Mouse (Mus musculus) brain, adult 2 months (tissue): Measurements from ENCODE around the gene Capn10.

Source experiments
- DNase-seq: peaks from one replicate; pipeline ENCODE4 v3.0.0; 2011; ENCODE audit warnings: low read depth, low spot score

The Capn10 gene

GRCm38 (mm10) chr1:92934182-92934827 lies at the start of gene Capn10:
Gene Capn10, plus strand, starts transcription at chr1:92934376.
- DNase-seq = peak; percentile 100

DNA sequence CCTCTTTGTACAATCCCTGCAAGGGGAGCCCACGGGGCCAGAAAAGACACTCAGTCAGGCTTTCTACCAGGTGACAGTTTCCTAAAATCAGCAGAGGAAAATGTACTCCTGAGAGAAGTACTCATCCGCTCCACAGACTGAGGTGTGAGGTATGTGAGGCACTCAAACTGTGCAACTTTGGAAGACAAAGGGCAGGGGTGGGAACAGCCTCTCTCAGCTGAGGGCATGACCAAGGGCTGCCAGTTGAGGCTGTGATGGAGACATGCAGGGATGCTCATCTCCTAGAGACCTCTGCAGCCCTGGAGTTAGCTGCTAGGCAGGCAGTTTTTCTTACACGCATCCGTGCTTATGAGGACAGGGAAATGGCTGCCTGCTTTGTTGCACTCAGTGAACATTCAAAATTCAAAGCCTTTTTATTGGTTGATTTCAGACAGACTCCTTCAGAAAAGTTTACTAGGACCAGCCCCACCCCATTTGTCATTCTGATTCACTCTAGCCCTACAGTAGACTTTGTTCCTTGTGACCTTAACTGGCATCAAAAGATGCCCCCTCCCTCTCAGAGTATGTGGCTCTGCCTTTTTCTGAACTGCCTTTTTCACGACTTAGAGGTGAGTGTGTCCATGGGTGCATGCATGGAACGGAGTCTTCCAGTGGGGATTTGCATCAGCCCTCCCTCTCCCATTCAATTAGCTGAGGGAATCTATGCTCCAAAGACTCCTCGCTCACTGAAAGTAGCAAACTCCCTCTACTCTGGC lies 45.1 kb upstream of the Capn10 start:
- DNase-seq = no peak

- DNase-seq = peak; percentile 36
These were observed 41.4 kb upstream of the Capn10 start for GRCm38 (mm10) chr1:92892791-92893190.

- no peak for DNase-seq
These were observed 40.3 kb upstream of the Capn10 start for GRCm38 (mm10) chr1:92893896-92894295.

DNA sequence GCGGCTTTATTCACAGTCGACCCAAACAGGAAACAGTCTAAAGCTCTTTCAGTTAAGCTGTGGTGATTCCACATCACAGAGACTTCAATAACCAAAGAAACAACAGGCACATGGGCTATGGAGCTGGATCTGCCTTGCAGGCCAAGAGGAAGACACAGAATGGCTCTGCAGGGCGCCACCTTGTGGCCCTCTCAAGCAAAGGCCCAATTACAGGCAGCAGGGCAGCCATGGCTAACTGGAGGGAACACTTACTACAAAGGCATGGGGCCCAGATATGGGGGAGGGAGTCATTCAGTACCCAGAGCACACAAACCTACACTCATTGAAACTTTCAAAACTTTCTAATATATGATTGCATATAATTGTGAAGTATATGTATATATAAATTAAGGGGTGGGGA lies 39.1 kb upstream of the Capn10 start:
- peak; percentile 94 for DNase-seq

DNA sequence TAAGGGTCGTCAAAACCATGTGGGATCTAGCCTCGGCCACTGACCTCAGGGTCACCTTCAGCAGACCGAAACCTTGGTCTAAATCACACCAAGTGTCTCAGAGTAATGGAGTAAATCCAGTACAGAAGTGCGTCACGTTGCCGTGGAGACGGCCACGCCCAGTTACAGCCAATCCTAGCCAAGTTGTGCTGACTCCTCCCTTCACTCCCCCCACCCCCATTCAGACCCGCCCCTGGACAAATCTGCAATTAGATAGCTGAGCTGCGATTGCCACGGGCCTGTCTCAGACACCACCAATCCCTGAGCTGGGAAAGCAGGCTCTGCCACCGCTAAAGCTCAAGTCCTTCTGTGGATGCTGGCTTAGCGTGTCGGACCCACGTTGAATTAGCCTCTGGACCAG lies 31.4 kb upstream of the Capn10 start, which contains the start of gene Ankmy1:
Gene Ankmy1 (minus strand): TSS at position 121 of the 400 bp plus-strand sequence.
- DNase-seq = peak; percentile 75

DNA sequence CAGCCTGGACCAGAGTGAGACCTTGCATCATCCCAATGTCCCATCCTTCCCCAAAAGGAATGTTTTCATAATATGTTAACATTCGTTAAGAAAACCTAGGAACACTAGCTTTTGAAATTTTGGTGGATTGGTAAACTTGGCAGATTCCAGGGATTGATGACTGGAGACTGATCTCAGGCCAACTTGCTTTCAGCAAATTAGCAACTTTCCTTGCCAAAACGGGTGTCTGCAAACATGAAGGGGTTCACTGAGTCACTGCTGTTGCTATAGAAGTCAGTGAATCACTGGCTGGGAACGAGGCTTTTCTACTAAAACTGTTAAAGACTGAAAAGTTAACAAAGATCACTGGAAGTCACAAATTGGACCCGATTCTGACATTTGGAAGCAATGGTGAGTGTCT lies 30.5 kb upstream of the Capn10 start:
- peak; percentile 83 for DNase-seq

GRCm38 (mm10) chr1:92905703-92906310 lies 28.4 kb upstream of the Capn10 start:
- no peak for DNase-seq

DNA sequence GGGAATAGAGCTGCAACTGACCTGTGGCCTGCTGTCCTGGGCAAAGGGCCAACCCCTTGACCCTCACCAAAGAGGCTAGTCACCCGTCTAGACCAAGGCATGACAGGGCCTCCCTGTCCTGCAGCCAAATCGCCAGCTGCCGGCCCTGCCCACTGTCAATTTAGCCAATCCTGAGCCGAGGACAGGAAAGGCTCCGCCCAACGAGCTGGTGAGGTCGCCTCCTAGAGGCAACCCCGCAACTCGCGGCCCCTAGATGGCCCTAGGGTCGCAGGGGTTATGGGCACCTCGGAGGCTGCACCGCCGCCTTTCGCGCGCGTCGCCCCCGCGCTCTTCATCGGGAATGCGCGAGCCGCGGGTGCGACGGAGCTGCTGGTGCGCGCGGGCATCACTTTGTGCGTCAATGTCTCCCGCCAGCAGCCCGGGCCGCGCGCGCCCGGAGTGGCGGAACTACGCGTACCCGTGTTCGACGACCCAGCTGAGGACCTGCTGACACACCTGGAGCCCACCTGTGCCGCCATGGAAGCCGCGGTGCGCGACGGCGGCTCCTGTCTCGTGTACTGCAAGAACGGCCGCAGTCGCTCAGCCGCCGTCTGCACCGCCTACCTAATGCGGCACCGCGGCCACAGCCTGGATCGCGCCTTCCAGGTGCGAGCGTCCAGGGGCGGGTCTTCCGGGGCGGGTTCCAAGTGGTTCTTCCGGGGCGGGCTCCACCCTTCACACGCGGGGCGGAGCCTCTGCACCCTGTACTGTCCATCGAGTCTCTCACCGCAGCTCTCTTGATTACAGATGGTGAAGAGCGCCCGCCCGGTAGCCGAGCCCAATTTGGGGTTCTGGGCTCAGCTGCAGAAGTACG lies 27.2 kb upstream of the Capn10 start, which contains the start of gene Dusp28:
Gene Dusp28 (plus strand): TSS at position 203 of the 853 bp plus-strand sequence.
- peak; percentile 97 for DNase-seq

DNA sequence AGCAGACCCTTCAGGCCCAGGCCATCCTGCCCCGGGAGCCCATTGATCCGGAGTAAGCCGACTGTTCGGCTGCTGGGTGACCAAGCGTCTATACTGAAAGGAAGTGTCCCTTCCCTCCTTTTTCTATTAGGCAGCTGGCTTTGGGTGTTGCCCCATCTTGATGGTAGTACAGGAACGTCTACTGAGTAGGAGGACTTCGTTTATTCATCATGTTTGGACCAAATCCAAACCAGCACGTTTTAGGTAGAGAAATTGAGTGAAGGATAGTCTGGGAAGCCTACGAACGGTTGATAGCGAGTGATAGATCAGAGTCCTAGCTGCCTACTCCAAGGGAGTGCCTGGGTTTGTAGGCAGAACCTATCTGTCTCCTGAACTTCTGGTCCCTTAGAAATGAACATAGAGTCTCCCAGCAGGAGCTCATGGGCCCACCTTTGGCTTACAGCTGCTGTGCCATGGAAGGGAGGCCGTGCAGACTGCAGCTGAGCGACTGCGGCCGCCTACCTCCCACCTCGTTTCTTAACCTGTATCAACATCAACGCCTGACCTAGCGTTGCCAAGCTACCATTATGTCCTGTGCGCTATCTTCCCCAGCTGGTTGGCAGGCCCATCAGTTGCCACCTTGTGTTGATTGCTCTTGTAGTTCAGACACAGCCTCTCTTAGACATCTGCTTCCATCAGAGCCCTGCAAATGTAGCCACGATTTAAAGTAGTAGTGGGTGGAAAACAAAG lies 26.4 kb upstream of the Capn10 start:
- peak; percentile 27 for DNase-seq

- no peak for DNase-seq
These were observed 25.5 kb upstream of the Capn10 start for GRCm38 (mm10) chr1:92908664-92909063.

GRCm38 (mm10) chr1:92909068-92909467 lies 25.1 kb upstream of the Capn10 start:
- peak; percentile 40 for DNase-seq

- peak; percentile 94 for DNase-seq
These were observed 23.8 kb upstream of the Capn10 start, which contains the start of gene Rnpepl1 for GRCm38 (mm10) chr1:92910239-92910885. Gene Rnpepl1, plus strand, starts transcription at chr1:92910783.

GRCm38 (mm10) chr1:92910925-92911720 lies 23.1 kb upstream of the Capn10 start:
- DNase-seq = peak; percentile 90

DNA sequence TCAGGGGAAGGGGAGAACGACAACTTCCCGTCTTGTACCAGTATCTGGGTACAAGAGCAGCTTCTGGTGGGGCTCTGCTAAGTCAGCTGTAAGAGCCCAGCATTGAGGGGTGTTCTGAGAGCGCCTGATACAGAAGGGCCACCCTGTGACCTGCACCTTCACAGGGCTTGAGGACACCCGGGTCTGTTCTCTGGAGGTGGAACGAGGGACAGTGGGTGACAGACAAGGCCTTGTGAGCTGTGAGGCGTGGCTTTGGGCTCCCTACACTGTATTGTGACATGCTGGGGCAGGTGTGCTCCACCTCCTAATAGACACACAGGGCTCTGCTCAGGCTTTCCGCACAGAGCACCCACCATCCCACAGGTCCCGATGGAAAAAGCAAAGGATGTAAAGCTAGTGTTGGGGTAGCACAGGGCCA lies 22.4 kb upstream of the Capn10 start:
- peak; percentile 49 for DNase-seq

GRCm38 (mm10) chr1:92912286-92912685 lies 21.9 kb upstream of the Capn10 start:
- no peak for DNase-seq

DNA sequence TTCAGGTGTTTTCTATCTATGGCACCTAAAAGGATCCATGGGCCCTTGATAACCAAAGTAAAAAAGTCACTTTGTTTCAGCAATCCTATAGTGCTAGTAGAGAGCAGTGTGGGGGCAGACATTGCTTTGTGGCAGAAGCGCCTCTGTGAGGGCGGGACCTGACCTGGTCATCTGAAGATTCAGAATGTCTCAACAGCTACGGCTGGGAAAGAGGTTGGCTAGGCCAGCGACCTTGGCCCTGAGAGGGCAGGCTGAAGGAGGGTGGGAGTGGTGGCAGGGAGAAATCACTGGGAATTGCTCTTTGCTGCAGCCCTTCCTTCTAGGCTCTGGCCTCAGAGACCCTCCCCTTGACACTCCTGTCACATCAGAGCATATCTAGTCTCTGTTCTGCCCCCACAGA lies 19.9 kb upstream of the Capn10 start:
- no peak for DNase-seq

DNA sequence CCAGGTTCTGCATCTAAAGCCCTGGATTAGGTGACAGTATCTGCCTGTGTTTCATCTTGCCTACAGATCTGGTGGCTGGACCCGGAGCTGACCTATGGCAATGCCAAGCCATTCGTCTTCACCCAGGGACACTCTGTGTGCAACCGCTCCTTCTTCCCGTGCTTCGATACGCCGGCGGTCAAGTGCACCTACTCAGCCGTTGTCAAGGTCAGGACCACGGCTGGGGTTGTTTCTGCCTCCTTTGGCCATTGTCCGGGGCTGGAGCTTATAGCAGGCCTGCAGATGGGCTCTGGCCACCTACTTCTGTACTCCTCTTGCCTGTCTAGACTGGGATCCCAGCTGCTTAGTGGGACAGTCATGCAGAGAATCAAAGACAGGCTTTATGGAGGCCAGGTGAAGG lies 19.2 kb upstream of the Capn10 start:
- DNase-seq = no peak

DNA sequence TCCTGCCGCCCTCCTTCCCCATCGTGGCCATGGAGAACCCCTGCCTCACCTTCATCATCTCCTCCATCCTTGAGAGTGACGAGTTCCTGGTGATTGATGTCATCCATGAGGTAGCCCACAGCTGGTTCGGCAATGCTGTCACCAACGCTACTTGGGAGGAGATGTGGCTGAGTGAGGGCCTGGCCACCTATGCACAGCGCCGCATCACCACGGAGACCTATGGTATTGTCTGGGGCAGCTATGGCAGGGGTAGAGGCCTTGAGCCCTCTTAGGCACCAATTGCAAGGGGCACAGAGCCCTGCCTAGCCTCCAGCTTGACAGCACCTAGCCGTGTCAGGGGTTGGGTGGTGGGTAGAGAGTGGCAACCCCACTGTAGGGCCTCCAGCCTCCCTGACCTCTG lies 17.5 kb upstream of the Capn10 start:
- DNase-seq = no peak

- DNase-seq = no peak
These were observed 15.0 kb upstream of the Capn10 start for GRCm38 (mm10) chr1:92919151-92919550.
